Mouse (Mus musculus) MEL (cell line): ENCODE results near the gene N4bp2l1.
A peak's percentile ranks its signal among the peaks of the same experiment; 100 is the strongest.

Source experiments
- CTCF ChIP-seq, 3 experiments: IDR thresholded peaks in 2 of 3; conservative IDR thresholded peaks in 1 of 3; 2 replicates each; pipeline ENCODE4 v1.5.1; 2011 to 2012; ENCODE audit warnings: low read length in 3 of 3, low read depth in 2 of 3, mild to moderate bottlenecking in 2 of 3, improper control_type of control experiment in 1 of 3, inconsistent platforms in 1 of 3, mixed read lengths in 1 of 3, moderate library complexity in 1 of 3; ENCODE audit not compliant: control insufficient read depth in 1 of 3, insufficient read depth in 1 of 3, poor library complexity in 1 of 3, severe bottlenecking in 1 of 3
- GATA1 ChIP-seq: IDR thresholded peaks from 2 replicates; pipeline ENCODE4 v1.6.1; 2011; ENCODE audit warnings: low read depth, low read length, improper control_type of control experiment
- JUND ChIP-seq: IDR thresholded peaks from 2 replicates; pipeline ENCODE4 v1.6.1; 2011; ENCODE audit warnings: low read depth, mild to moderate bottlenecking, improper control_type of control experiment, low read length
- KAT2A ChIP-seq: conservative IDR thresholded peaks from 2 replicates; pipeline ENCODE4 v1.6.1; 2012; ENCODE audit warnings: low read depth, low read length, improper control_type of control experiment, inconsistent platforms
- MAFK ChIP-seq: IDR thresholded peaks from 2 replicates; pipeline ENCODE4 v1.6.1; 2011; ENCODE audit warnings: low read depth, mild to moderate bottlenecking, low read length, improper control_type of control experiment, borderline replicate concordance
- POLR2A ChIP-seq, 2 experiments: IDR thresholded peaks; 2 replicates each; pipeline ENCODE4 v1.6.1; 2011 to 2012; ENCODE audit warnings: low read length in 2 of 2, mild to moderate bottlenecking in 2 of 2, control low read depth in 1 of 2, improper control_type of control experiment in 1 of 2, low read depth in 1 of 2, moderate library complexity in 1 of 2; ENCODE audit not compliant: control insufficient read depth in 1 of 2, insufficient read depth in 1 of 2, poor library complexity in 1 of 2
- POLR2AphosphoS2 ChIP-seq: IDR thresholded peaks from 2 replicates; pipeline ENCODE4 v1.6.1; 2011; ENCODE audit warnings: low read length, improper control_type of control experiment
- POLR2AphosphoS5 ChIP-seq: IDR thresholded peaks from 2 replicates; pipeline ENCODE4 v1.6.1; 2012; ENCODE audit warnings: low read depth, borderline replicate concordance, mild to moderate bottlenecking, inconsistent platforms, low read length, moderate library complexity, mixed read lengths
- TAL1 ChIP-seq: IDR thresholded peaks from 2 replicates; pipeline ENCODE4 v1.6.1; 2012; ENCODE audit warnings: mild to moderate bottlenecking, inconsistent platforms, low read length, moderate library complexity, mixed read lengths
- TCF12 ChIP-seq: IDR thresholded peaks from 2 replicates; pipeline ENCODE4 v1.6.1; 2014; ENCODE audit warnings: low read depth, mild to moderate bottlenecking, inconsistent platforms, low read length, improper control_type of control experiment, moderate library complexity

- TF ChIP-seq TAL1: no peak
- TF ChIP-seq POLR2A (IDR thresholded peaks at IDR 0.05; ENCODE audit: control insufficient read depth in 1 of 2, insufficient read depth in 1 of 2, low read depth in 1 of 2, low read length in 2 of 2, poor library complexity in 1 of 2): no peak
- no peak for TF ChIP-seq POLR2AphosphoS2
- no peak for TF ChIP-seq JUND
- TF ChIP-seq KAT2A: no peak
- TF ChIP-seq MAFK: no peak
- TF ChIP-seq POLR2AphosphoS5: no peak
- no peak; a peak in 1 of 6 replicates for TF ChIP-seq CTCF (IDR thresholded peaks at IDR 0.05 in 2 of 3, conservative IDR thresholded peaks at IDR 0.05 in 1 of 3; ENCODE audit: control insufficient read depth in 1 of 3, insufficient read depth in 1 of 3, low read depth in 2 of 3, low read length in 3 of 3, poor library complexity in 1 of 3, severe bottlenecking in 1 of 3)
- TF ChIP-seq GATA1: no peak
- peak; percentile 46; the same call in 1 of the 2 replicates for TF ChIP-seq TCF12
Measured at GRCm38 (mm10) chr5:150583181-150583580, 13.8 kb downstream of the N4bp2l1 start.
